Mouse (Mus musculus): ENCODE data around the gene Zfp704. TPM values are rescaled to one million over a fixed set of nuclear protein-coding genes. Genes with fewer than 3 reads are reported as not detected.
A peak's percentile ranks its signal among the peaks of the same experiment; 100 is the strongest.

Gene Zfp704
- total and polyA plus RNA-seq, 3 experiments, result not detected

DNA sequence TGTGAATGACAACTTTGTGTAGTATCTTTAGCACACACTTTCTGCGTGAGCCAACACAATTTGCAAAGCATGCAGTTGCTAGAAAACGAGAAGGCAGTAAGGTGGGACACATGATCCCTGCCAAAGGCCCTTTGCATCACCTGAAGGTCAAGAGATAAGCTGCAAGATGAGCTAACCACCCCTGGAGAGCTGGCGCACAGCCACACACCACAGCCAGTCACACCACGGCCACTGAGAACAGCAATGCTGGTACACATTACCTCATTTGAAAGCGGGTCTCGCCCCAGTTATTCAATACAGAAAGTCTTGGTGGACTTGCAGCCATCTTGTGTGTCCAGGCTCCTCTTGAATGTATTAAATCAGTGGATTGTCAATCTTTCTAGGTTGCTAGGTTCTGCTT, 9.3 kb downstream of the Zfp704 start:
- Histone ChIP-seq H3K79me2 (replicated peaks; ENCODE audit: control insufficient read depth, extremely low read depth, insufficient read depth, poor library complexity, severe bottlenecking) (no peaks in the 10 kb centered on the region), H3K27ac (ENCODE audit: insufficient read depth, low read depth) (no peak overlapping the region), H3K9me3 (replicated peaks; ENCODE audit: low read length) (no peaks in the 10 kb centered on the region), H3K36me3 (replicated peaks in 1 of 2; ENCODE audit: control insufficient read depth in 1 of 2, insufficient read depth in 1 of 2, low read length in 1 of 2) (no peaks in the 10 kb centered on the region), H3K4me3 (replicated peaks in 1 of 3; ENCODE audit: low read depth in 2 of 3, low read length in 2 of 3, poor library complexity in 1 of 3) (no peak overlapping the region), H3K27me3 (replicated peaks) (no peaks in the 10 kb centered on the region), H3K4me1 (ENCODE audit: control insufficient read depth in 1 of 2, insufficient read depth in 2 of 2) (peaks cover 6 to 20% of the 10 kb centered on the region in 2 experiments), H3K9ac (ENCODE audit: insufficient read depth, low read depth) (no peak overlapping the region), H3K4me2 (ENCODE audit: insufficient read depth, low read depth, poor library complexity, severe bottlenecking) (no peak overlapping the region)
- TF ChIP-seq POLR2A (IDR thresholded peaks at IDR 0.05; ENCODE audit: low read depth, low read length) (no peak), MEF2A (IDR thresholded peaks at IDR 0.05; ENCODE audit: borderline replicate concordance, low read depth, low read length) (no peak), MXI1 (IDR thresholded peaks at IDR 0.05; ENCODE audit: low read depth, low read length) (no peak), CHD1 (IDR thresholded peaks at IDR 0.05; ENCODE audit: low read depth, low read length) (no peak), RAD21 (IDR thresholded peaks at IDR 0.05; ENCODE audit: low read depth, low read length) (no peak), NELFE (IDR thresholded peaks at IDR 0.05; ENCODE audit: low read depth, low read length) (no peak), IRF4 (IDR thresholded peaks at IDR 0.05; ENCODE audit: low read depth, low read length) (no peak), MAX (IDR thresholded peaks at IDR 0.05; ENCODE audit: low read length) (no peak), ZNF384 (IDR thresholded peaks at IDR 0.05; ENCODE audit: low read depth, low read length) (no peak), MAZ (IDR thresholded peaks at IDR 0.05; ENCODE audit: low read depth, low read length) (no peak), ETS1 (conservative IDR thresholded peaks at IDR 0.05; ENCODE audit: low read depth, low read length) (no peak)
- no peak for DNase-seq (ENCODE audit: extremely low read depth)
- dilution Hi-C loops (cut with MboI; ENCODE audit: extremely low pct_ligation_motif_present, extremely low pct_unique_long_range_greater_than_20kb, low sequenced_read_pairs) (no loop called here), in situ Hi-C loops (cut with MboI; ENCODE audit: low pct_ligation_motif_present, low pct_unique_long_range_greater_than_20kb, low sequenced_read_pairs) (no loop called here)

DNA sequence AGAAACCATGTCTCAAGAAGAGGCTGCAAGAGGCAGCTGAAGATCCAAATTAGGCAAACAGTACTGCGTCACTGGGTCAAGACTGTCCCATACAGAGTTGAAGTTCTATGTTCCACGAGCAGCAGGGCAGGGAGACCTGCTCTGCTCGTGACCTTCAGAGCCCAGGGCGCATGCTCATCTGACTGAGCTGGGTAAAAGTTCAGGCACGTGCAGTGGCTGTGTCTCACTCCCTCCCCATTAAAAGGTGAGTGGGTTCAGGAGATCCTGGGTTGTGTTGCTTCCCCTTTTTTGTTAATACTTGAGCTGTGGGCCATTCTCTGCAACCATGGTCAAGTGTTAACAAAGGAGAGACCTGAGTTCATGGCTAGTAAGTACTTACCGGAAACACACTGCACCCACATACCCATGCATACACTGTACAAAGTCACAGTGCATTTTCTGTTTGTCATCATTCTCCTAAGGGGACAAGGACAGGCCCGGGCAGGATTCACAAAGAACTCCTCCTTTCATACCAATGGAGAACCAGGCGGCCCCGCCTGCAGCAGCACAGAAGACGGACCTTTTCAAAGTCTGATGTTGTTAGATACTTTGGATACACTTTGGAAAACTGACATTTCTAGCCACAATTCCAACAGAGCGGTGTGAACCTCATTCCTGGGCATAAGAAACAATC, 10.0 kb downstream of the Zfp704 start:
- Histone ChIP-seq H3K27ac (ENCODE audit: insufficient read depth, low read depth) (no peak overlapping the region), H3K9ac (ENCODE audit: insufficient read depth, low read depth) (no peak overlapping the region), H3K4me2 (ENCODE audit: insufficient read depth, low read depth, poor library complexity, severe bottlenecking) (no peak overlapping the region), H3K4me1 (ENCODE audit: control insufficient read depth in 1 of 2, insufficient read depth in 2 of 2) (peaks cover 6 to 25% of the 10 kb centered on the region in 2 experiments), H3K27me3 (replicated peaks) (no peaks in the 10 kb centered on the region), H3K79me2 (replicated peaks; ENCODE audit: control insufficient read depth, extremely low read depth, insufficient read depth, poor library complexity, severe bottlenecking) (no peaks in the 10 kb centered on the region), H3K4me3 (replicated peaks in 1 of 3; ENCODE audit: low read depth in 2 of 3, low read length in 2 of 3, poor library complexity in 1 of 3) (no peak overlapping the region), H3K9me3 (replicated peaks; ENCODE audit: low read length) (no peaks in the 10 kb centered on the region), H3K36me3 (replicated peaks in 1 of 2; ENCODE audit: control insufficient read depth in 1 of 2, insufficient read depth in 1 of 2, low read length in 1 of 2) (no peaks in the 10 kb centered on the region)
- TF ChIP-seq JUND (conservative IDR thresholded peaks at IDR 0.05; ENCODE audit: low read depth, low read length) (no peak), TCF12 (IDR thresholded peaks at IDR 0.05; ENCODE audit: low read depth, low read length) (no peak)
- in situ Hi-C loops (cut with MboI; ENCODE audit: low pct_ligation_motif_present, low pct_unique_long_range_greater_than_20kb, low sequenced_read_pairs) (no loop called here), dilution Hi-C loops (cut with MboI; ENCODE audit: extremely low pct_ligation_motif_present, extremely low pct_unique_long_range_greater_than_20kb, low sequenced_read_pairs) (no loop called here)
- DNase-seq (ENCODE audit: extremely low read depth), result no peak

DNA sequence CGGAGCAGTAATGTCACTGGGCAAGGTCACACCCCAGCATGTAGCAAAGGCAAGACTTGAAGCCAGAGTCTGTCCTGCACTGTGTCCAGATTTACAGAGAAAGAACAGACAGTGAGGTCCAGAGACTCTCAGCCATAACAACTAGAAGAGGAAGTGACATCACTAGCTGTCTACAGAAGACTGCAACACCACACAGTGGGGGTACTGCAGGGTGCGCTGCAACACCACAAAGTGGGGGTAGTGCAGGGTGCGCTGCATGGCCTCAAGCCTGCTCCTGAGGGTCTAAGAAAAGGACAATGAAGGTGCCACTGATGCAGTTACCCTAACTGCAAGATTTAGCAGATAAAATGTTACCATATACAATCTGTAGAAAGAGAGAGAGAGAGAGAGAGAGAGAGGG, 11.8 kb downstream of the Zfp704 start:
- Histone ChIP-seq H3K27me3 (replicated peaks) (no peaks in the 10 kb centered on the region), H3K4me1 (ENCODE audit: control insufficient read depth in 1 of 2, insufficient read depth in 2 of 2) (peaks cover 6 to 30% of the 10 kb centered on the region in 2 experiments), H3K9me3 (replicated peaks; ENCODE audit: low read length) (no peaks in the 10 kb centered on the region), H3K79me2 (replicated peaks; ENCODE audit: control insufficient read depth, extremely low read depth, insufficient read depth, poor library complexity, severe bottlenecking) (no peaks in the 10 kb centered on the region), H3K9ac (ENCODE audit: insufficient read depth, low read depth) (no peak overlapping the region), H3K4me3 (replicated peaks in 1 of 3; ENCODE audit: low read depth in 2 of 3, low read length in 2 of 3, poor library complexity in 1 of 3) (no peak overlapping the region), H3K36me3 (replicated peaks in 1 of 2; ENCODE audit: control insufficient read depth in 1 of 2, insufficient read depth in 1 of 2, low read length in 1 of 2) (no peaks in the 10 kb centered on the region), H3K4me2 (ENCODE audit: insufficient read depth, low read depth, poor library complexity, severe bottlenecking) (no peak overlapping the region), H3K27ac (ENCODE audit: insufficient read depth, low read depth) (no peak overlapping the region)
- in situ Hi-C loops (cut with MboI; ENCODE audit: low pct_ligation_motif_present, low pct_unique_long_range_greater_than_20kb, low sequenced_read_pairs), result no loop called here
- peak in 1 of 2 experiments; percentile 47; a peak in 2 of 4 replicates for TF ChIP-seq CTCF (conservative IDR thresholded peaks at IDR 0.05 in 1 of 2, IDR thresholded peaks at IDR 0.05 in 1 of 2; ENCODE audit: low read depth in 2 of 2, low read length in 2 of 2)
- no peak for TF ChIP-seq ZC3H11A (IDR thresholded peaks at IDR 0.05; ENCODE audit: low read depth, low read length)
- TF ChIP-seq MEF2A (IDR thresholded peaks at IDR 0.05; ENCODE audit: borderline replicate concordance, low read depth, low read length), result no peak
- peak; percentile 36 for TF ChIP-seq RAD21 (IDR thresholded peaks at IDR 0.05; ENCODE audit: low read depth, low read length)
- TF ChIP-seq SMC3 (IDR thresholded peaks at IDR 0.05; ENCODE audit: low read depth, low read length), result peak; percentile 40
- TF ChIP-seq TCF12 (IDR thresholded peaks at IDR 0.05; ENCODE audit: low read depth, low read length), result no peak
- DNase-seq (ENCODE audit: extremely low read depth), result peak; percentile 17
- dilution Hi-C loops (cut with MboI; ENCODE audit: extremely low pct_ligation_motif_present, extremely low pct_unique_long_range_greater_than_20kb, low sequenced_read_pairs), result no loop called here

All from CH12.LX (cell line).